Mouse (Mus musculus) limb, embryonic 15.5 days (tissue): Measurements from ENCODE around the gene Ankrd28. TPM values are rescaled to one million over a fixed set of nuclear protein-coding genes. Genes with fewer than 3 reads are reported as not detected.
A peak's percentile ranks its signal among the peaks of the same experiment; 100 is the strongest.

ENCODE experiments used
- ATAC-seq: fragments of 200-750 bp; cut with Nextera tagmentation; 2 replicates; pipeline ENCODE4 v1.8.0; 2017; ENCODE audit warnings: low read depth, moderate TSS enrichment; ENCODE audit not compliant: insufficient number of reproducible peaks, low FRiP score, low TSS enrichment
- H3K27ac ChIP-seq: fragments of 300-500 bp; sonication (generic); 2 replicates; pipeline ENCODE4 v1.5.1; 2015; ENCODE audit warnings: moderate library complexity, mild to moderate bottlenecking, inconsistent platforms
- H3K27me3 ChIP-seq: fragments of 300-500 bp; sonication (generic); 2 replicates; pipeline ENCODE4 v1.6.1; 2015; ENCODE audit warnings: inconsistent platforms
- H3K36me3 ChIP-seq: fragments of 300-500 bp; sonication (generic); 2 replicates; pipeline ENCODE4 v1.6.1; 2015; ENCODE audit warnings: inconsistent platforms
- H3K4me1 ChIP-seq: fragments of 300-500 bp; sonication (generic); 2 replicates; pipeline ENCODE4 v1.6.1; 2015; ENCODE audit warnings: inconsistent platforms
- H3K4me2 ChIP-seq: fragments of 300-500 bp; sonication (generic); 2 replicates; pipeline ENCODE4 v1.6.1; 2015; ENCODE audit warnings: mild to moderate bottlenecking, inconsistent platforms
- H3K4me3 ChIP-seq: fragments of 300-500 bp; sonication (generic); 2 replicates; pipeline ENCODE4 v1.5.1; 2015; ENCODE audit warnings: mild to moderate bottlenecking, inconsistent platforms
- H3K9ac ChIP-seq: fragments of 300-500 bp; sonication (generic); 2 replicates; pipeline ENCODE4 v1.6.1; 2015; ENCODE audit warnings: inconsistent platforms
- H3K9me3 ChIP-seq: fragments of 300-500 bp; sonication (generic); 2 replicates; pipeline ENCODE4 v1.6.1; 2016; ENCODE audit warnings: inconsistent platforms
- WGBS: fragments of 180-500 bp; shearing (Covaris S2); methylation state at CpG from one replicate; pipeline ENCODE4 v1.1.7; 2015; 5-methylcytosine and 5-hydroxymethylcytosine counted together
- polyA plus RNA-seq: library from polyadenylated mRNA; unstranded; fragments of >200 nt; fragmentation: Nextera tagmentation; extraction: Ambion mirVana; gene quantifications from 2 replicates; pipeline ENCODE4 v1.2.1, GENCODE M21; 2015

Ankrd28 gene
- polyA plus RNA-seq, 1 experiment from 2014 or later, result 10.0 TPM

DNA sequence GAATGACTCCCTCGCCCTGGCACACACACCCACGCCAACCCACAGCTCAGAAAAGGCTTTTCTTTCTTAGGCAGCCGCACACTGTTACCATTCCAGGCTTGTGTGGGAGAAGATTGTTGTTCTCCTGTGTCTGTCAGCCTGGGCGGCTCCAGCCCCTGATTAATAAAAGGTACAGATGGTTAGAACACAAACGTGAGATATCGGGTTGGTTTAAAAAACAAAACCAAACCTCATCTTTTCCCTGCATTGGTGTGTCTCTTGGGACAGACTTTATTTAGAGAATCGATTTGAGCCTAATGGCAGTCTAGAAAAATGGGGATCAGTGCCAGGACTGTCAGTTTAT is 890 bp upstream of the Ankrd28 start:
- ATAC-seq, result no peak
- Histone ChIP-seq H3K36me3 (no peaks in the 10 kb centered on the region), H3K4me1 (peaks cover 6% of the 10 kb centered on the region; the same call in 1 of the 2 replicates), H3K27ac (0 out of 2 replicates have a peak overlapping the region, but pooled peaks have one; percentile 93), H3K4me3 (peak overlapping the region; percentile 91), H3K9ac (peak overlapping the region; percentile 52), H3K9me3 (no peaks in the 10 kb centered on the region), H3K27me3 (no peaks in the 10 kb centered on the region), H3K4me2 (peak overlapping the region; percentile 81)
- WGBS, result 6% methylated on average over 7 of the region's 7 CpGs

DNA sequence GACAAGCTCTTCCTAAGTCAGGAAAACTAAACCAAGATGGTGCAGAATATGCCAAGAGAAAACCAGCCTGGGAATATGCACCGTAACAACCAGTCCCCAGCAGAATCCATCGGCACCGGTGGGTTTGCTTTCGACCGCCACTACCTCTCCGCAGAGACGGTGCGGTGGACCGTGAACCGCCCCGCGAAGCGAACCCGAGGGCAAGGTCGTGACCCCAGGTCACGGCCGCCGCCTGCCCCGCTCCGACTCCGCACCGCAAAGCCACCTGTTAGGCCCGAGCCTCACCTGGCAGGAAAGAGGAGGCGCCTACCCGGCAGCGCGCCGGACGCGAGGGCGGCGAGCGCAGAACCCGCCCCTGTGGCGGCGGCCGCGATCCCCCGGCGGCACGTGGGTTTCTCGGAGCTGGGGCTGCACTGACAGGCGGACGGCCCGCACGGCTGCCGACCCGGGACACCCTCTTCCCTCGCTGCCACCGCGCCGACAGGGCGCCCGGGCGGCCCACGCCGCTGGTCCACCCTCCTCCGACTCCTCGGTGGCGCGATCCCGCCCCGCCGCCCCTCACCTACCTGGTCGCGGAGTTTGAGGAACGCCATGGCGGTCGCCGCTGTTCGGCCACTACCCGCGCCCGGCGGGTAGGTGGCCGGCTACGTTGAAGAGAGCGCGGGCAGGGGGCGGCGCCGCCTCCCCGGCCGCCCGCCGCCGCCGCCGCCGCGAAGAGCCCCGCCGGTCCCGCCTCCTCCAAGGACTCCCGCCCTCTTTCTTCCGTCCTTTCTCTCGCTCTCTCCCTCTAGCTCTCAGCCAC is 489 bp downstream of the Ankrd28 start:
- H3K4me1 ChIP-seq, result peaks cover 6% of the 10 kb centered on the region; the same call in 1 of the 2 replicates
- peak; percentile 38 for ATAC-seq
- H3K27ac ChIP-seq, result peak overlapping the region; percentile 93
- H3K9me3 ChIP-seq, result no peaks in the 10 kb centered on the region
- H3K4me3 ChIP-seq, result peak overlapping the region; percentile 91
- peak overlapping the region; percentile 82 for H3K4me2 ChIP-seq
- peak overlapping the region; percentile 80 for H3K9ac ChIP-seq
- no peaks in the 10 kb centered on the region for H3K27me3 ChIP-seq
- WGBS, result under 1% methylated on average over 79 of the region's 97 CpGs
- no peaks in the 10 kb centered on the region for H3K36me3 ChIP-seq

DNA sequence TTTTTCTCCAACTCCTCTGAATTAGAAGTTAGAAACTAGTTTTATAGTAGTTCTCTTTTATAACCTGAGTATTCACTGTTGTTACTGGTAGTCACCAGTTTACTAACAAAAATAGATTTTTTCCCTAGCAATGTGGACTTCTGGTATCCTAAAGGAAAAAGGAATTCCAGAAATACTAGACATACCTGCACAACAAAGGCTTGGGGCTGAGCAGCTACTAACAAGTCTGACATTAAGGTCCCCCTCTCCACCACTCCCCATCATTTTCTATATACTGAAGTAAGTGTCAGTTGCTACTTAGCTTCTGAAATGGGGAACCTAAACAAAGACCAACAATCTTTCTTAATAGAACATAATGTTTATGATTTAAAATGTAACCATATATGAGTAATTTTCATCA is 3.2 kb downstream of the Ankrd28 start:
- no peak overlapping the region for H3K4me3 ChIP-seq
- H3K9ac ChIP-seq, result no peak overlapping the region
- no peaks in the 10 kb centered on the region for H3K27me3 ChIP-seq
- peaks cover 6% of the 10 kb centered on the region; the same call in 1 of the 2 replicates for H3K4me1 ChIP-seq
- H3K9me3 ChIP-seq, result no peaks in the 10 kb centered on the region
- H3K4me2 ChIP-seq, result no peak overlapping the region
- ATAC-seq, result no peak
- no peaks in the 10 kb centered on the region for H3K36me3 ChIP-seq
- no peak overlapping the region for H3K27ac ChIP-seq

DNA sequence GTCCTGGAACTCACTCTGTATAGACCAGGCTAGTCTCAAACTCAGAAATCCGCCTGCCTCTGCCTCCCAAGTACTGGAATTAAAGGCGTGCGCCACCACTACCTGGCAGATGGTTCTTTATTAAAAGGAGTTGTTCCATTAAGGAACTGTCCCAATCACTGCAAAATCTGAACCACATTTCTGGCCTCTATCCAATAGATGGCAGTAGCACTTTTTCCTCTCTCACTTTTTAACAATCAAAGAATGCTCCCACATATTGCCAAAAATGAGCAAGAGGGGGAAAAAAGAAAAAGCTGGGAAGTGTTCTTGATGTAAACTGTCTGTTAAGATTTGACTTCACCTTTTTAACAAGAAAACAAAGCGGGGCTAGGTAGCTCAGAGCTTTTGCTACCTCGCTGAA is 20.5 kb downstream of the Ankrd28 start:
- 90% methylated on average over 5 of the region's 5 CpGs for WGBS
- Histone ChIP-seq H3K4me3 (no peak overlapping the region), H3K4me1 (no peaks in the 10 kb centered on the region), H3K9ac (no peak overlapping the region), H3K4me2 (no peak overlapping the region), H3K27me3 (no peaks in the 10 kb centered on the region), H3K9me3 (no peaks in the 10 kb centered on the region), H3K36me3 (no peaks in the 10 kb centered on the region), H3K27ac (no peak overlapping the region)
- ATAC-seq, result no peak

DNA sequence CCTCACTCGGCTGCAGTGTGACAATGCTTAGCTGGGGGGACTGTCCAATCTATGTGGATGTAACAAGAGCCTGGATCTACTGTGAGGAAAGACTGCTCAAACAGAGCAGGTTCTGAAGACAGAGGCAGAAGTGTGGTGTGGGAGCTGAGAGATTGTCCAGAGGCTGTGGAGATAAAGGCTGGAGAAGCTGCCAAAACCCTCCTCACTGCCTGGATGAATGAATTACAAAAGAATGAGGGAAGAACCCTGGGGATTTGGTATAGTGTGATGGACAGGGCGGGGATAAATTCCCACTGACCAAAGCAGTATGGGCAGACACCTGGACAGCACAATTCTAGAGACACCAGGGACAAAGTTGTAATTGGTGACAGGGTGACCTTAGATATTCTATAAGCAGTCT is 26.7 kb downstream of the Ankrd28 start:
- H3K36me3 ChIP-seq, result no peaks in the 10 kb centered on the region
- no peaks in the 10 kb centered on the region for H3K27me3 ChIP-seq
- peaks cover 5% of the 10 kb centered on the region; the same call in 1 of the 2 replicates for H3K4me1 ChIP-seq
- H3K27ac ChIP-seq, result no peak overlapping the region
- no peak overlapping the region for H3K4me3 ChIP-seq
- no peaks in the 10 kb centered on the region for H3K9me3 ChIP-seq
- 68% methylated on average over 2 of the region's 2 CpGs for WGBS
- ATAC-seq, result no peak
- no peak overlapping the region for H3K4me2 ChIP-seq
- H3K9ac ChIP-seq, result no peak overlapping the region

DNA sequence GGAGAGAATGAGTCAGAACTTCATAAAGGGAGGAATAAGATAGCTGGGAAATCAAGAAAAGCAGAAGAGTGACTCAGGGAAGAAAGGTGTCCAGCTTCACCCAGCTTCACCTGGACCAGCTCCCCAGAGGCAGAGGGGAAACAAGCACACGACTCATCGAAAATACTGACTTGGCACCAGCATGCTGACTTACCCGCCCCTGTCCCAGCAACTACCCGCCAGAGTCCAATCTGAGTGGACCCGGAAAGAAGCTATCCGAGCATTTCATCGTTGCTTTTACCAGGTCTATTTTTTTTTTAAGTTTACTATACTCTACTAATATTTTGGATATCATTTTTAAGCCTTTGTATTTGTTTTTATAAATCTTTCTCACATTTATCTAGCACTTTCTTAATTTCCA is 29.5 kb downstream of the Ankrd28 start:
- H3K9me3 ChIP-seq, result no peaks in the 10 kb centered on the region
- no peak overlapping the region for H3K9ac ChIP-seq
- peaks cover 5% of the 10 kb centered on the region; the same call in 1 of the 2 replicates for H3K4me1 ChIP-seq
- no peak overlapping the region for H3K4me3 ChIP-seq
- ATAC-seq, result no peak
- H3K27ac ChIP-seq, result no peak overlapping the region
- no peak overlapping the region for H3K4me2 ChIP-seq
- H3K36me3 ChIP-seq, result no peaks in the 10 kb centered on the region
- no peaks in the 10 kb centered on the region for H3K27me3 ChIP-seq
- WGBS, result 71% methylated on average over 7 of the region's 7 CpGs

DNA sequence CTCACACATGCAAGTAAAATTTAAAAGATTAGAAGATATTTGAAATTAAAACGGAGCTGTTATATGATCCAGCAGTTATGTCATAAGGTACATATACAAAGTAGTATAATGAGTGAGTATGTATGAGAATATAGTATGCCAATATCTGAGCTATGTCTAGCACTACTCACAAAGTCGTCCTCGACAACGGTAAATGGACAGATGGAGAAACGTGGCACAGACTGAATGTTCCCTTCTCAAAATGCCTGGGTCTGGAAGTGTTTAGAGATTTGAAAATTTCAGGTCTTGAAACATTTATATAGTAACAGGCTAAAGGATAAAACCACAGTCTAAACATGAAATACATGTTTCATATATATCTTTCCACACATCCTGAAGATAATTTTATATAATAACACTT is 30.0 kb downstream of the Ankrd28 start:
- Histone ChIP-seq H3K4me1 (peaks cover 5% of the 10 kb centered on the region; the same call in 1 of the 2 replicates), H3K4me2 (no peak overlapping the region), H3K9me3 (no peaks in the 10 kb centered on the region), H3K36me3 (no peaks in the 10 kb centered on the region), H3K27me3 (no peaks in the 10 kb centered on the region), H3K27ac (no peak overlapping the region), H3K4me3 (no peak overlapping the region), H3K9ac (no peak overlapping the region)
- ATAC-seq, result no peak
- WGBS, result 56% methylated on average over 5 of the region's 5 CpGs

DNA sequence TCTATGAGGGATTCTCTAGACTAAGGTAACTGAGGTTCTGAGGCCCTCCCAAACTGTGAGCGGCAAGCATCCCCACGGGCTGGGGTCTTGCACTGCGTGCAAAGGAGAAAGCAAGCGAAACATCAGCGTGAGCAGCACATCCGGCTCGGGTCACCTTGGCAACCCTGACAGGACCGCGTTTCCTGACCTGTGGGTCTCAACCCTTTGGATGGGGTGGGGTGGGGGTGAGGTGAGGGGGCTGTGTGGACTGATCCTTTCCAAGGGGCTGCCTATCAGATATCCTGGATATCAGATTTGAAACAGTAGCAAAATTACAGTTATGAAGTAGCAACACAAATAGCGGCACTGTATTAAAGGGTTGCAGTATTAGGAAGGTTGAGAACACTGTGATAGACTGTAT is 31.5 kb downstream of the Ankrd28 start:
- no peak overlapping the region for H3K27ac ChIP-seq
- H3K9me3 ChIP-seq, result no peaks in the 10 kb centered on the region
- ATAC-seq, result no peak
- no peak overlapping the region for H3K4me3 ChIP-seq
- 72% methylated on average over 10 of the region's 10 CpGs for WGBS
- H3K4me1 ChIP-seq, result peaks cover 10% of the 10 kb centered on the region; the same call in 1 of the 2 replicates
- no peak overlapping the region for H3K4me2 ChIP-seq
- no peak overlapping the region for H3K9ac ChIP-seq
- H3K27me3 ChIP-seq, result no peaks in the 10 kb centered on the region
- no peaks in the 10 kb centered on the region for H3K36me3 ChIP-seq

DNA sequence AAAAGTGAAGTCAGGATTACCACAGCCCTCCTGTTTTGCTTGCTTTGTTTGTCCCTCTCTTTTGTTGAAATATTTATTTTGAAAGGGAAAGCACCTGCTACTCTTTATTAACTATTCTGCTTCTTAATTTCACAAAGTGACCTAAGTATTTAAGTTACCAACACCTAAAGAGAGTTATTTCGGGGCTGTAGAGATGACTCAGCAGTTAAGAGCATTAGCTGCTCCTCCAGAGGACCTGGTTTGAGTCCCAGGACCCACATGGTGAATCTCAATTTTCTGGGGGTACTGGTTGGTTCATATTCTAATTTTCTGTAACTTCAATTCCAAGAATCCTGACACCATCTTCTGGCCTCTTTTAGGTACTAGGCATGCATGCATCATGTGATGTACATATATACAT is 34.9 kb downstream of the Ankrd28 start:
- Histone ChIP-seq H3K4me3 (no peak overlapping the region), H3K9ac (no peak overlapping the region), H3K27me3 (no peaks in the 10 kb centered on the region), H3K4me2 (no peak overlapping the region), H3K4me1 (peaks cover 11% of the 10 kb centered on the region), H3K27ac (no peak overlapping the region), H3K9me3 (no peaks in the 10 kb centered on the region), H3K36me3 (no peaks in the 10 kb centered on the region)
- ATAC-seq, result no peak
- 56% methylated on average over 1 of the region's 1 CpGs for WGBS

DNA sequence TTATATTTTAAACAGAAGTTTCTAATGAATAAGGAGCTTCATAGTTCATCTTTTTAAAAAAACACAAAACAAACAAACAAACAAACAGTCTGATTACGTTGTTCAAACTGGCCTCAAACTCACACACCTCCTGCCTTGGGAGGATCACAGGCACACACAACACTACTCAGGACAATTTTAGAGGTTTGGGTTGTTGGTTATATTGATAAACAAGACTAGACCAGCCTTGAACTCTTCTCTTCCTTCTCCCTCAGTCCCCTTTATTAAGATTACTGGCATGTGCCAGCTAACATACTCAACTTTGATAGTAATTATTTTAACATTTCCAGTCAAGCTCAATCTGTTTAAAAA is 35.7 kb downstream of the Ankrd28 start:
- no peak for ATAC-seq
- H3K4me3 ChIP-seq, result no peak overlapping the region

DNA sequence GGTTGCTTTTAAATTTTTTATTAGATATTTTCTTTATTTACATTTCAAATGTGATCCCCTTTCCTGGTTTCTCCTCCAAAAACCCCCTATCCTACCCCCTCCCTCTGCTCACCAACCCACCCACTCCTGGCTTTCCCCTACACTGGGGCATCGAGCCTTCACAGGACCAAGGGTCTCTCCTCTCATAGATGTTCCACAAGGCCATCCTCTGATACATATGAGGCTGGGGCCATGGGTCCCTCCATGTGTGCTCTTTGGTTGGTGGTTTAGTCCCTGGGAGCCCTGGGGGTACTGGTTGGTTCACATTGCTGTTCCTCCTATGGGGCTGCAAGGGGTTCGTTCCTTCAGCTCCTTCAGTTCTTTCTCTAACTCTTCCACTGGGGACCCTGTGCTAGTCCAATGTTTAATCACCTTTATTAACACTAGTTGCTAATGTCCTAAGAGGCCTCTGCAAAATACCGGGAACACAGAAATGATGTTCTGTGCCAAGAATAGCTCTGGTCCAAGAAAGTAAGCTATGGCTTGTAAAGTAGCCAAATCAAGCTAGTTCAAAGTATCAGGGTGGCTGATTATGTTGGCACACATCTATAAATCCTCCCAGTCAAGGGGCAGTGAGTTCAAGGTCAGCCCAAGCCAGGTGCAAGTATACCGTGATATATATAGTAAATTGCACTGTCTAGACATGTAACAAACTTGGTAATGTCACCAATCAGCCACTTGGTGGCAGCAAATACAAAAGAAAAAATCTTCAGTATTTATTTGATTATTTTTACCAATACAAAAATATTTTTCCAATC is 36.3 kb downstream of the Ankrd28 start:
- no peaks in the 10 kb centered on the region for H3K9me3 ChIP-seq
- no peaks in the 10 kb centered on the region for H3K36me3 ChIP-seq
- H3K4me3 ChIP-seq, result no peak overlapping the region
- no peak overlapping the region for H3K9ac ChIP-seq
- WGBS, result 49% methylated on average over 4 of the region's 4 CpGs
- H3K4me1 ChIP-seq, result peaks cover 11% of the 10 kb centered on the region
- H3K4me2 ChIP-seq, result no peak overlapping the region
- no peaks in the 10 kb centered on the region for H3K27me3 ChIP-seq
- H3K27ac ChIP-seq, result no peak overlapping the region
- peak; percentile 80; the same call in 1 of the 2 replicates for ATAC-seq

More for the DNA sequence above, 35.7 kb downstream of the Ankrd28 start:
- H3K9ac ChIP-seq, result no peak overlapping the region
- no peak overlapping the region for H3K4me2 ChIP-seq
- H3K27me3 ChIP-seq, result no peaks in the 10 kb centered on the region
- WGBS, result 29% methylated on average over 1 of the region's 1 CpGs
- no peak overlapping the region for H3K27ac ChIP-seq
- peaks cover 11% of the 10 kb centered on the region for H3K4me1 ChIP-seq
- no peaks in the 10 kb centered on the region for H3K36me3 ChIP-seq
- H3K9me3 ChIP-seq, result no peaks in the 10 kb centered on the region

DNA sequence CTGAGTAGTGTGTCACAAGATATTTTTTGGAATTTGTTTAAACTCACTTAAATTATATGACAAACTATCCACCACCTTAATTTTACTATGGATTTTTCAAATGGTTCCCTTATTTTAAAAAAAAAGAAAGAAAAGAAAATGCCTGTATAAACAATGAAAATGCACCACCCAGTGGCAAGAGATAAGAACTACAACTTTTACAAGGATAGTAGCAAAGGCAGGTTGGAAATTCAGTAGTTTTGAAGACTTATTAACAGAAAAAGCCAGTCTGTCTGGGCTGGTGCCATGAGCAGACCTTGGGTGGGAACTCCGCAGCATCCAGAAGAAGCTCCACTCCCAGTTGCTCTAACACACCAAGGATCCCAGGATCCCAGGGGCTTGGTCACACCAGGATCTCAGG is 39.7 kb downstream of the Ankrd28 start:
- no peak overlapping the region for H3K4me3 ChIP-seq
- H3K9ac ChIP-seq, result no peak overlapping the region
- H3K4me2 ChIP-seq, result no peak overlapping the region
- no peaks in the 10 kb centered on the region for H3K36me3 ChIP-seq
- H3K27ac ChIP-seq, result no peak overlapping the region
- WGBS, result 54% methylated on average over 1 of the region's 1 CpGs
- H3K27me3 ChIP-seq, result no peaks in the 10 kb centered on the region
- H3K9me3 ChIP-seq, result no peaks in the 10 kb centered on the region
- ATAC-seq, result no peak
- peaks cover 12% of the 10 kb centered on the region for H3K4me1 ChIP-seq
